Mouse (Mus musculus): ENCODE results near the gene Tmem106b.

The Tmem106b gene

DNA sequence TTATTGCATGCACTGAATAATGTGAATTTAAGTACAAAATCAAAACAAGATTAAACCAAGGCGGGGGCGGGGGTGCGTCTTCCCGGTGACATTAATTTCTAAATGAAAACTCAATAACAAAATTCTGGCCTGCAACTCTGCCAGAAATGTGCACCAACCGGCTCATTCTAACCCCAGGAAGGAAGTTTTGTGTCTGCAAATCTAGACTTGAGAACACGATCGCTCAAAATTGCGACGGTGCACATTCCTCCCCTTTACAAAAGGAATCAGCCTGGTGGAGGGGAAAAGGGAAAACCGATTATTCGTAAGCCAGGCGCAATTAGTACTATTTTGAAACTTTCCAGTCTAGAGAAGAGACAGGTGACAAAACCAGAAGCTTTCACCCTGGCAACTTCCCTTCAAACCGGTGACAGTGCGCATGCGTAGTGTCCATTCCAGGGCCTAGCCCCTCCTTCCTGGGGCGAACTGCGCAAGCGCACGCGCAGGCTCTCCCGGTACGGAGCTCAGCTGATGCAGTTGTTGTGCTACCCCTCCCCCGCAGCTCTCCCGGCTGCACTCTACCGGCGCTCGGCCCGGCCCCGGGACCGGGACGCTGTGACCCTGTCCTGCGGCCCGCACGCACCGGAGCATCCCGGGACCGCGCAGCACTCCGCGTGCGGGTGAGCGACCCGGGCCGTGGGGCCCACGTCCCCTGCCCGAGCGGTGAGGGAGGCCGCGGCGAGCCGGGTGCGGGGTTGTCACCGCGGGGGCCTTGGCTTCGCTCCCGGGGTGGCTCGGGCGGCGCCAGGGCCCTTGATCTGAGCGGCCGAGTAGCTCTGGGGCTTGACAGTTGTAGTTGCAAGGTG is at the start of gene Tmem106b:
Tmem106b (plus strand) TSS at position 458 of the 845 bp plus-strand sequence.
- peak; percentile 97 for DNase-seq (ENCODE audit: low spot score)

DNA sequence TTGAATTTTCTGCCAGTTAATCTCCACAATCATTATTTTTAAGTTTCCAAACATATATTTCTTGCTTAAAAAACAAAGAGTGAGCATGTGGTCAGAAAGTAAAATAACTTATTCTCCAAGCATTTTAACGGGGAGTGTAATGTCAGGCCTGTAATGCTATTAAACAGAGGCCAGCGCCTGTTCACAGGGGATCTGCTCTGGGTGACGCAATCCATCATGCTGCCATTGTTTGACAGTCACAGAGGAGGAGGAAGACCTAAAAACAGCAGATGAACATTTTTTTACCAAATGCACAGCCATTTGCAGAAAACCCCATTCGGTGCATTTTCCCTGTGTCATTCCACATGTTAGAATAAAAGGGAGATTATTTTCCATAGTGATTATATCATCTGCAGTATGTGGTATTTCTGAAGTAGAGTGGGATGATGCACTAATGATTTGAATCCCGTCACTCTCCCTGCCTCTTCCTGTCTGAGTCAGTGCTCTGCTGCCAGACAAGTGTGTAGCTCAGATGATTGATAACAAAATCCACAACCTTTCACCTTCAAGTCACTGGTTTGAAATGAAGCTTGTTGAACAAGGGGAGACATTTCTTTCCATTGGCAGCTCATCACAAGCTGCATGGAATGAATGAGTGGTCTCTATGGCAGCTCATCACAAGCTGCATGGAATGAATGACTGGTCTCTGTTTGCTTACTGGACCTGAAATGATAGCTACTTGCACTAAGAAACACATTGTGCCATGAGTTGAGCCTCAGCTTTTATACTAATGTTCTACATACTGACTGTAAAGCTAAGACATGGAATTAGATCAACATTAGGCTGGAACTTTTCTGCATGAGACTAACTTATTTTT is 48.1 kb upstream of the Tmem106b start:
- no peak for DNase-seq (ENCODE audit: low spot score)

DNA sequence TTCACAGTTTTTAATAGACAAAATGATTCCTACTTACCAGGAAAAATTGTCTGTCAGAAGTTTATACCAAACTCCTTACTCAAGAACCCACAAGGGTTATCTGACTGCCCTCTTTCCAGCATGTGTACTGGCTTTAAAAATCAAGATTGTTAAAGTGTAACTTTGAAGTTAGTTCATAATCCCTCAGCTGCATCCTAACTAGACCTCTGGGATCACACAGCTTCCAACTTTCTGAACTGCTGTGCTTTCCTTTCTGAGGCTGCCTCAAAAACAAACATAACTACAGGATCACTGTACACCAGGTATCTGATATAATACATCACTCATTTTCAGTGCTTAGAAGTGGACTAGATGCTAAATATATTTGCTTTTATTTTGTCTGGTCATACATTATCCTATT is 39.0 kb upstream of the Tmem106b start:
- DNase-seq (ENCODE audit: low spot score): no peak

DNA sequence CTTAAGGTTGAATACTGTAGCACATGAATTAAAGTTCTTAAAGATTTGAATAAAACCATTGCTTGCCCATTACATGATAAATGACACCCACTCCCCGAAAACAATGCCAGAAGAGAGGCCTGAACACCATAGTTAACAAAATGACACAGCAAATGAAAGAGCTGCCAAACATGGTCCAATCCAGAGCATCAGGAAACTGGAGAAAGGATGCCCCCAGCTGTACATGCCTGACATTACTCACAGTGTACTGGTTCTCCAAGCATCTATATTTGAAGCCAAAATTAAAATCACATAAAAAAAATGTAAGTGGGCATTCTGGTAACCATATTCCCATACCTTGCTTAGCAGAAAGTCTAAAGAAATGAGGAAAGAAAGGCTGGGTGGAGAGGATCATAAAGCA is 38.6 kb upstream of the Tmem106b start:
- DNase-seq (ENCODE audit: low spot score): no peak

DNA sequence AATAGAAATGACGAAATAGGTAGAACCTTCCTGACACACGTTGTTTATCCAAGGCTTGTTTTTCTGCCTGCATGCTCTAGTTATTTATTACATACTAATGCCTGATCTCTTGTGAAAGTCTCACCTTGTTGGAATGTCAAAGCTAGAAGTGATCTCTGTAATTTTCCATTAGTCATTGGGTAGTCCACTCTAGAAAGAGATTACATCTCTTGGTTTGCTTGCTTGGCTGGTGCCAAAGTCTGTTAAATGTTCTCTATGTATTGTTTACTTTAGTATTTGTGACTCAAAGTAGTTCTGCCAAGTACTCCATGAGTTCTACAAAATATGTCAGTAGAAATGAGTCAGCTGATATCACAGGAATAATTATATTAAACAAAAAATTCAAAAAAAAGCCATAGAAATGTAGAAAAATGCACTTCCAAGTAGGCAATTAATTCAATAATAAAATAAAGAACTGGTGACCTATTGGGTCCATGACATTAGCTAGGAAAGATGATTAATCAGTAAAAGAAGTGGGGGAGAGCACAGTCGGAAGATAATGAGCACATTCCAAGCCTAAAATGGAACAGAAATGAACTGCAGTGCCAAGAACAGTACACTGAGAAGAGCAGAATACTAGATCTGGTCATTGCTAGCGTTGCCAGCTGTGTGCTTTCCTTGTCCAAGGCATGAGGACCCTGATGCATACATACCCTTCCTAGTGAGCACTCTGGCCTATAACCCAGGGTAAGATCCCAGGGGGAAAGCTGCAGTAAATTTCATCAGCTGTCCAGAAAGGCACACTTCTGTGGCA is 17.0 kb upstream of the Tmem106b start:
- peak; percentile 57 for DNase-seq (ENCODE audit: low spot score)

DNA sequence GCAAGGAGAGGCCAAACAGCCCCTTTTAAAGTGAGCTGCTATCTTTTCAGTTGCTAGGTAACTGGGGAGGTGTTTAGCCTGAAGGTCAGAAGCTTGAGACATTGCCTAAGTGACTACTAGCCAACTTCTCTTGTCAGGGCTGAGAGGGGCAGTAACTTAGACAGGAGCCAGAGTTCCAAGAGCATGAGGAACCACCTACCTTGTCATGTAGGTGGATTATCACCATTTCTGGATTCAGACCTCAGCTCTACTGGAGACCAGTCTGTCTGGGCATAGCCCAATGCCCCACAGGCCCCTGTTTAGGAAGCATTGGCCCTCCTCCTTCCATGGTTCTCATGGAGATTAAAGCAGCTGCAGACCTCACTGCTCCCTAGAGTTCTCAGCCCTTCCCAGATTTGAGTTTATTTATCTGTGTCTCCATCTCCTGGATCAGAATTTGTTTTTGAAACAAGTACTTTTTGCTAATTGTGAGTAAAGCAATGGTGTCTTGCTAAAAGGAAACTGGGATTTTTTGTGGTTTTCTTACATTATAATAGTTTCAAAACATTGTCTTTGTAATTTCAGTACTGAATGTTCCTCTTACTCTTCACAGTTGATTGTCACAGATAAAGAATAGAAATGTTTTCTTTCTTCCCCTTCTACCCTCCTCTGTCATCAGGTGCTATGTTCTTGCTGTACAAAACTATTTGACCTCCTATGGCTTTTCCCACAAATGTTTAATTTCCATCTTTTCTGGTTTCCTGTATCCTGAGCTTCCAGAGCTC is 8.1 kb upstream of the Tmem106b start:
- no peak for DNase-seq (ENCODE audit: low spot score)

DNA sequence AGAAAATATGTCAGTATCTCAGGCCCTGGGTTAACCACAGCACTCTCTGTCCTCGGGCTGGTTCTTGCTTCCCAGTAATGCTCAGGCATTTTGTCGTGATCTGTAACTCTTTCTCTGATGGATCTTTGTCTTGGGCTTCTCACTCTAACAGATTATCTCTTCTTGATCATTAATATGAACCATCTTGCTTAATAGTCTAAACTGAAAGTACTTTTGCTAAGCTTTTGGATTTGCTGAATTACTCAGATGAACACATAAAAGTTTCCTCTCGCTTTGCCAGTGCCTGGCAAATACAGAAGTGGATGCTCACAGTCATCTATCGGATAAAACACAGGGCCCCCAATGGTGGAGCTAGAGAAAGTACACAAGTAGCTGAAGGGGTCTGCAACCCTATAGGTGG is 7.5 kb upstream of the Tmem106b start:
- DNase-seq (ENCODE audit: low spot score): no peak

DNA sequence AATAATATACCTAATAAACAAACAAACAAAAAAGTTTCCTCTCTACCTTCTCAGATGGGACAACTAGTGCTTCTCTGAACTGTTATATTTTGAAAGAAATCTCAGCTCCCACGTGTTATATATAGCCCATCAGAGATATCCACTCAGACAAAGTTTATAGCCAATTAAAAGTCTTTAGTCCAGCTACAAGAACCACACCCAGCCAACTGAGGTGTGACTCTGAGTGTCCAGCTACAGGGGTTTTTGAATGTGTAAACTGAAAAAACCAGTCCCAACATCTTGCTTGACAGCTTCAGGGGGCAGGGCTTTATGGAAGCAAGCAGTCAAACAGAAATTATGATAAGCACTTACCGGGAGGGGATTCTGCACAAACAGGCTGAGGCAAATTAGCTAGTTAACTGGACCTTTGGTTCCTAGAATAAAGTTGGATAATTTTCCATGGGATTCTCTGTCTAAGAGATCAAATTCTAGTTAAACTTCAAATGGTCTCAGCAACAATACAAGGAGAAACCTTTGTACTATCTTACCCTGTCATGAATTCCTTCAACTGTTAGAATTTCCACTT is 6.8 kb upstream of the Tmem106b start:
- DNase-seq (ENCODE audit: low spot score): no peak

DNA sequence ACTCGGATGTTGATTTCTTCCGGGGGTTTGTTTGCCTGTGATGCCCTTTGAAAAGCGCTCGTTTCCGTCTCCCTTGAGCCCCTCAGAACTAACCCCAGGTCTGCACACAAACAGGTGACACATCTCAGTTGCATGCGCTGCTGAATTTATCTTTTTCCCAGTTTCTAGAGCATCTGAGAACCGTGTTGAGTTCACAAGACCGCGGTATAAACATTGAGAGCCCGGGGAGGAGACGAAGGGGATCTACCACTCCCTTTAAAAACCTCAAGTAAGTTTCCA is 527 bp downstream of the Tmem106b start:
- DNase-seq (ENCODE audit: low spot score): no peak

DNA sequence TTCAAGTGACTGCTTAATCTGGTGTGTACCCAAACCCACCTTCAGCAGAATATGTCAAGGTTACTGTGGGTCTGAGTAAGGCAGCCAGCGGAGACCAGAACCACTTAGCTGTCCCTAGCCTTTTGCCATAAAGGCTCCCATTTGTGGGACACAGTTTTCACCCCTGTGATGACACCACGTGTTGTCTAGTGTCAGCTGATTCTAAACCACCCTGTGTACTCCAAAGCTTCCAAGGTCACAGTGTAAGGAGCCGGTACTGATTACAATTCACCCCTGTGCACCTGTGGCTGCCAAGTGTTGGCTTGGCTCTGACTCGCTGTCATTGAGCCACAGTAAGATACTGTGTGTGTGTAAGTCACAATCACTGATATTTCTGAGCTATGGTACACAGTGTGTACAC is 926 bp downstream of the Tmem106b start:
- peak; percentile 3 for DNase-seq (ENCODE audit: low spot score)

DNA sequence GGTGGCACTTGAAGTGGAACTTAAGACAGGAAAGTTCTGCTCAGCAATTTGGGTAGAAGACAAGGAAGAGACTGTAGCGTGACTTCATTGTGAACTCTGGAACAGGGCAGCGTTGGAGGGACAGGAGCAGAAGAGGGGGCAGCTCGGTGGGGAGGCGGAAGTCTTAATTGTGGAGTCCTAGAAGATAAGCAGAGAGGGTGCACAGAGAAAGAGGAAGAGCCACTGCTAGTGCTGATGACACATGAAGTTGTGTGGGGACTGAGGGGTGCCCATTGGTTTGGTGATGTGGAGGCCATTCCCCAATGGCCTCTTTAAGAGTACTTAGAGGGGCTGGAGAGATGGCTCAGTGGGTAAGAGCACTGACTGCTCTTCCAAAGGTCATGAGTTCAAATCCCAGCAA is 3.5 kb downstream of the Tmem106b start:
- no peak for DNase-seq (ENCODE audit: low spot score)

DNA sequence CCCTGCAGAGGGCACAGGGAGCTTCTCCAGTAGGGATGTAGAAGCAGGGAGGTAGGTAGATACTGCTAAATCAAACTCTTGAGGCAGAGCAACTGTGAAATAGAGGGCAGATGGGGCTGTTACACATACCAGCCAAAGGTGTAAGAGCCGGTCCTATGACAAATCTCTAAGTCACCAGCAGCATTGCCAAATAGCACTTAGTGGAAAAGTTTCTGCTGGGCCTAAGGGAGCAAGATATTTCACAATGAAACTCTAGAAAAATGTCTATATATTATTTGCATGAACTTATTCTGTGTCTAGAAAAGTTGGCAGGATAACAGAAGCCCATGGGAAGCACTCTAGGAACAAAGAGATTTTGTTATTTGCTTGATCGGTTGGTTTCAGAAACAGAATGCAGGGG is 4.3 kb downstream of the Tmem106b start:
- DNase-seq (ENCODE audit: low spot score): no peak

DNA sequence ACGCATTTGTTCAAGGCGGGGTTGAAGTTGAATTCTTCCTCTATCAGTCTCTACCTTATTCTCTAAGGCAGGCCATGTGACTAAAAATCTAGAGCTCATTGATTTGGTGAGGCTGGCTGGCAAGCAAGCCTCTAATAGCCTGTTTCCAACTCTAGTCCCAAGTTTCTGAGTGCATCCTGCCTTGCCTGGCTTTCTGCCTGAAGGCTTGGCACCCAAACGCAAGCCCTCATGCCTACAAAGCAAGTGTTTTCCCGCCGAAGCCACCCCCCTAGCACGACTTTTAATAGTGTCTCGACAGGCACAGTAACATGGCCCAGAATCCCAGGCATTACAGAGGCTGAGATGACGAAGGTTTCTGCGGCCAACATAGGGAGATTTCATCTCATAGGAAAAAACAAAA is 13.3 kb downstream of the Tmem106b start:
- no peak for DNase-seq (ENCODE audit: low spot score)

DNA sequence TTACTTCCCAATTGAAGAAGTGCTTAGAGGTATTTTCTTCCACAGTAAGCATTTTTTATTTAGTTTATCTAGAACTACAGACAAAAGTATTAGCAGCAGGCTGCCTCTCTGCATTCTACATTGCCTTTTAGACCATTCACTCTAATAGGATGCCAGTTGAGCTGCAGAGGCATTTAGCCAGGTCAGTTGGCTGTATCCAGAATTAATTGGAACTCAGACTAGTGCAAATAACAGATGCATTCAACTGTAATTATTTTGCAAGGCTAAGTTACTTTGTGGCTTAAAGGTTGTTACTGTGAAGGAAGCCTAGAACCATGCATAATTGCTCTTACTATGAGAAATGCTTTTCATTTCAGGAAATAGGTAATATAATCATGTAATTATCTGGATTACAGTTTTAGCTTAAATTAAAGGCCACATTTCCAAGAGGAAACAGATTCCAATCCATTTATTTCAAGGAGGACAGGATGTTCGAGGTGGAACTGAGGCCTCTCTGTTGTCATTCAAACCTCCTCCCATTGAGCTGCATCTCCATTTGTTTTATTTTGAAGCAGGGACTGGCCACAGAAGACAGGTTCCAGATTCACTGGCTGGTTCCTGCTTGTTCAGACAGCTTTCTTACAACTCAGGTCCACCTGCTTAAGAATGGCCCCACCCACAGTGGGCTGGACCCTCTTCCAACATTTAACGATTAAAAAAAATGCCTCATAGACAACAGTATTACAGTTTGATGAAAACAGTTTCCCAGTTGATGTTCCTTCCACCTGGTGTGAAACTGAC is 27.3 kb downstream of the Tmem106b start:
- DNase-seq (ENCODE audit: low spot score): no peak

DNA sequence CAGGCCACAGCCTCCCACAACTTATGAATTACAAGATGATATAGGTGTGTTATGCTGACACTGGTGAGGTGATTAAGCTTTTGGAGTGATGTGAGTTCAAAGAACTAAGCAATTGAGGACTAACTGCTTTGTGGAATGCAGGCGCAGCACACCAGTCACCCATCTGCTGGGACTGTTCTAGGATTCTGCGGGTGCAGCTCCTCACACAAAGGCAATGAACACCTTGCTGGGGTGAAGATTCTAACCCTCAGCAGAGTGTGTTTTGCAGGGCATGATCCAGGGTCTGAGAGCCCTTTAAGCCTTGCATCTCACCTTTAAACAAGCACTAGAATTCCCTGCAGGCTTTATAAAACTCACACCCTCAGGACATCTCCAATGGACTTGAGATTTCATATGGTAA is 30.6 kb downstream of the Tmem106b start:
- no peak for DNase-seq (ENCODE audit: low spot score)

DNA sequence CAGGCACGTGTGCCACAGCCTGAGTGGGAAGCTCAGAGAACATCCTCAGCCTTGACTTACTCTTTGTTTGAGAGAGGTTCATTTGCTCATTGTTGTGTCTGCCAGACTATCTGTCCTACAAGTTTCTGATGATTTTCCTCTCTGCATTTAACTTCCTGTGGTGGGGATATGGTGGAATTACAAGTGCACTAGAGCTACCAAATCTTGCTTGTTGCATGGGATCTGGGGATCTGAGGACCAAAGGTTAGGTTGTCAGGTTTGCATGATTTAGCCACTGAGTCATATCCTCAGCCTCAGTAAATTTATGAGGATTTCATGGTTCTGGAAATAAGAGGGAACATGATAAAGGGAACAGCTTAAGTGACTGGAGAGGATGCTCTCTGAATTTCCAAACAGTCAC is 39.1 kb downstream of the Tmem106b start:
- no peak for DNase-seq (ENCODE audit: low spot score)

DNA sequence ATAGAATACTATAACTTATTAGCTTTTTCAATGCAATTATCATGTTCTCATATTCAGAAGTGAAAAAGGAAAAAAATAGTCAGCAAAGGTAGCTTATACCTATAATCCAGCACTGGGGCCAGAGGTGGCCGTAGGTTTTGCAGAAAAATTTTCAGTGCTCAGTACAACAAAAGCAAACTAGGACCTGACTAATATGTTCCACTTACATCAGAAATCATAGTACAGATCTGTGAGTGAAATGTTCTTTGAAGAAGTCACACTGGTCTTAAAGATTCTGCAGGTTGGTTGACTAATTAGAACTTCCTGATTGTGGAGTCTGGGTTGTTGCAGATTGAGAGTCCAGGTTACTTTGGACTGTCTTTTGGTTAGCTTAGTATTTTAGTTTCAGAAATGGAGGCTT is 67.7 kb downstream of the Tmem106b start:
- no peak for DNase-seq (ENCODE audit: low spot score)
